Mouse (Mus musculus) cerebellum, adult 2 months (tissue): ENCODE measurements at regions not wholly inside any gene's neighbourhood (a gene's known extent, or its start where the extent isn't known, plus 50 kb on each side); places are given as distances from the start of the nearest gene placed in this dataset.

Experiments used
- DNase-seq, 2 experiments: peaks; one replicate each; pipeline ENCODE4 v3.0.0; 2021
- H3K27ac ChIP-seq: fragments of 200-500 bp; 2 replicates; pipeline ENCODE4 v1.5.1; 2012; ENCODE audit warnings: low read length, control low read depth, inconsistent platforms; ENCODE audit not compliant: insufficient read depth
- H3K27me3 ChIP-seq: fragments of 200-500 bp; 2 replicates; pipeline ENCODE4 v1.6.1; 2012; ENCODE audit warnings: inconsistent platforms, mild to moderate bottlenecking, low read length, moderate library complexity; ENCODE audit not compliant: control insufficient read depth, insufficient read depth
- H3K4me1 ChIP-seq: fragments of 200-500 bp; 2 replicates; pipeline ENCODE4 v1.6.1; 2011; ENCODE audit warnings: low read length; ENCODE audit not compliant: control insufficient read depth, insufficient read depth
- H3K4me3 ChIP-seq: fragments of 200-500 bp; replicated peaks from 2 replicates; pipeline ENCODE3; 2011; ENCODE audit warnings: mild to moderate bottlenecking, low read depth, low read length, control low read depth; ENCODE audit not compliant: insufficient read depth
- CTCF ChIP-seq: fragments of 200-500 bp; IDR thresholded peaks from 2 replicates; pipeline ENCODE4 v1.5.1; 2011; ENCODE audit warnings: low read depth, mild to moderate bottlenecking, control low read depth, low read length, moderate library complexity, borderline replicate concordance; ENCODE audit not compliant: insufficient read depth
- POLR2A ChIP-seq: fragments of 200-500 bp; IDR thresholded peaks from 2 replicates; pipeline ENCODE4 v1.6.1; 2011; ENCODE audit warnings: low read length, control low read depth, borderline replicate concordance; ENCODE audit not compliant: insufficient read depth
- WGBS: fragments of 180-500 bp; shearing (Covaris S2); methylation state at CpG from one replicate; pipeline ENCODE4 v1.1.7; 2018; 5-methylcytosine and 5-hydroxymethylcytosine counted together

DNA sequence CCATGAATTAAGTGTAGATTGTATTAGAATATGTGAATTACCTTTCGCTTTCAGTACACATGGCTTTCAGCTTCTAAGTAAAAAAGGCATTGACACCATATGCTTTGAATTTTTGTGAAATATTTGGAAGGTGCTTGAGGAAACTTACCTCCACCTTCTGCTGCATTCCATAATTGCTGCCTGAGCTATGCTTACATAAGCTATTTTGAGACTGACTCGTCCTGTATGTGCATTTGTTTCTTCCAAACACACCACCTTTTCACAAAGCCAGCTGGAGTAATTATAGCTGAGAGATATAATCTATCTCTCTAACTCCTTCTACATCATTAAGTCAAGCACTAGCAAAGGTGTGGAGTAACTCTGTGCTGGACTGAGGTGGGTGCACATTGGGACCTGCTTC is 224.0 kb upstream of the Pitrm1 start:
- 74% methylated on average over 2 of the region's 2 CpGs for WGBS
- no peaks in the 10 kb centered on the region for H3K27me3 ChIP-seq

DNA sequence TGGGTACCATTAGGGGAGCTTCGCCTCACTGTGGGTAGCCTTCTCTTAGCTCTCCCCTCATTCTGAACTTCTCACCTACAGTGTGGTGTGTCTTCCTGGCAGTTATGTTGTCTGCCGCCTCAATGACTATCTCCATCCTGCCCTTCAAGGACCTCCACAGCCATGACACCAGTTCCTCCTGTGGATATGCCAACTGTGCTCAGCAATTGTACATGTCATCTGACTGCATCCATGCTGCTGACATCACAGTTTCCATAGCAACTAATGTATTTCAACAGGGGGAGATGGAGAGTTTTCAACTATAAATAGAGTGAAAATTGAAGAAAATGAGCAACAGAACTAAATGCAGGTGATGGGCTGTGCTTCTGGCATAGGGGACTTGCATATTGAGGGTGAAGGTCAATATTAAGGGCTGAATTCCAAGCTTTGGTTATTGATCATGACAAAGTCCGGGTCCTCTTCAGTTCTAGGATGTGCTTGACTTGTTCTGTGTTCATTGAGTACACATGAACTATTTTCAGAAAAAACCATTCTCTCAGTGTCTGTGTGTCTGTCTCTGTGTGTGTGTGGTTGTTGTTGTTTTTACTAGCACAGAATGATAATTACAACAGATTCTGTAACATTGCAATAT is 217.5 kb upstream of the Pitrm1 start:
- no peak for DNase-seq
- 78% methylated on average over 3 of the region's 3 CpGs for WGBS
- no peak for TF ChIP-seq CTCF
- no peak for TF ChIP-seq POLR2A
- no peak overlapping the region for H3K4me3 ChIP-seq
- H3K27me3 ChIP-seq: no peaks in the 10 kb centered on the region
- no peaks in the 10 kb centered on the region for H3K4me1 ChIP-seq
- no peak overlapping the region for H3K27ac ChIP-seq

More for the DNA sequence above, 224.0 kb upstream of the Pitrm1 start:
- H3K4me1 ChIP-seq: no peaks in the 10 kb centered on the region
- H3K4me3 ChIP-seq: no peak overlapping the region
- H3K27ac ChIP-seq: no peak overlapping the region
- no peak for TF ChIP-seq CTCF
- TF ChIP-seq POLR2A: no peak
- DNase-seq: no peak

DNA sequence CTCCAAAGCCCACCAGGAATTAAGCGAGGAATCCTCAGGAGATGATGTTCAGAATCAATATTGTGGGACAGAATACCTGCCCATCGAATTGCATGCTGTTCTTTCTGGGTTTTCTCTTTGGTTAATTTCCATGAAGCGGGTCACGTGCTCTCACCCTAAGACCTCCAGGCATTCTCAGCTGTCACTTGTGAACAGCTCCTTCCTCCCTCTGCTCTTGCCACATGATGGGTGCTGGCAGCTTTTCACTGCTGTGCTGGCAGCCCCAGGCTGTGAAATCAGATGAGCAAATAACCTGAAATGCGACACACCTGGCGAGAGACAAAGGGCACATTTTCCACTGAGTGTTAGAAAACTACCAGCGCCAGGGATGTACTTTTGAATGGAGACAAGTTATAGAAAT is 207.8 kb upstream of the Pitrm1 start:
- Histone ChIP-seq H3K27ac (no peak overlapping the region), H3K4me1 (peaks cover 7% of the 10 kb centered on the region), H3K4me3 (no peak overlapping the region), H3K27me3 (no peaks in the 10 kb centered on the region)
- WGBS: 49% methylated on average over 7 of the region's 7 CpGs
- TF ChIP-seq CTCF (no peak), POLR2A (no peak)
- DNase-seq: peak in 1 of 2 experiments; percentile 26

DNA sequence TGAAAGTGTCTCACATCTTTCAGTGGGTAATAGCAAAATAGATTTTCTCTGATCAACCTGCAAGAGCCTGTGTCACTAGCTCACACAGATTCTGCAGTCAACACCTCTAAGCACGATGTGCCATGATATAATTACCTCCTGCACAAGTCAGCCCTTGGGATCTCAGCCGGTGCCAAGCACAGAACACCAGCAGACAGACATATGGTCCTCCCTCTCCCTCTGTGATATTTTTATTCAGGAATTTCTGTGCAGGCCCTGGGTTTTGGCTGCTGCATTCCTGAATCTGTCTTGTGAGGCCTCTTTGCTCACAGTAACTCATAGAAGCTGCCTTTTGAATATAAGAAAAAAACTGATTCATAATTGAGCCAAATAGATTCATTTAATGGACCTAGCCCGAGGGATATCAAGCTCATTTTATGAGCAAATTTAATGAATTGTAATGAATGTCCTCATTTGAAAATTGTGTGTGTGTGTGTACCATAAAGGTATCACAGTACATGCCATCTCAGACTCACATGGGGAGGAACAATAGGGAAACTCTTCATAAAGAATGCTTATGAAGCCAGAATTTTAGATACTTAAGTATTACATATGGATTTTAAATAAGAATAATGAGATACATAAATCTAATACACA is 206.7 kb upstream of the Pitrm1 start:
- WGBS: 12% methylated on average over 3 of the region's 3 CpGs
- Histone ChIP-seq H3K27ac (no peak overlapping the region), H3K4me1 (peaks cover 7% of the 10 kb centered on the region), H3K27me3 (no peaks in the 10 kb centered on the region), H3K4me3 (no peak overlapping the region)
- peak; percentile 26 to 59 for DNase-seq
- TF ChIP-seq POLR2A (no peak), CTCF (no peak)

DNA sequence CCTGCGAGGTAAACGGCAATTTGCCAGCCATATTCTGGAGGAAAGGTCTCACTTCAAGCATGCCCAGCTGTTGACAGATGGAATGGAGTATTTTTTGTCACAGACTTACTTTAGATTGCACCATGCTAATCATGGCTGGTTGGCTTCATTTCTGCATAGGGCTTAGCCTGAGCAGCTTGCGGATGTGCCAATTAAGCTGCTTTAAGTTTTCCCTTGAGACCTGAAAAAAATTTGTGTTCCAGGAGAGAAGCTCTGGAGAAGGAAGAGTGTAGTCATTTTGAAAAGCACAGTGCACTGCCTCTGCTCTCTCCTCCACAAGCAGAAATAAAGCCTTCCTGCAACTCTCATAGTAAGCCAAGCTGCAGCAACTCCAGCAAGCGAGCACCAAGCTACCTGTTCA is 182.8 kb upstream of the Pitrm1 start:
- H3K27me3 ChIP-seq: no peaks in the 10 kb centered on the region
- H3K4me3 ChIP-seq: no peak overlapping the region
- no peak overlapping the region for H3K27ac ChIP-seq
- 42% methylated on average over 4 of the region's 4 CpGs for WGBS
- TF ChIP-seq CTCF: no peak
- TF ChIP-seq POLR2A: no peak
- no peaks in the 10 kb centered on the region for H3K4me1 ChIP-seq
- no peak for DNase-seq

DNA sequence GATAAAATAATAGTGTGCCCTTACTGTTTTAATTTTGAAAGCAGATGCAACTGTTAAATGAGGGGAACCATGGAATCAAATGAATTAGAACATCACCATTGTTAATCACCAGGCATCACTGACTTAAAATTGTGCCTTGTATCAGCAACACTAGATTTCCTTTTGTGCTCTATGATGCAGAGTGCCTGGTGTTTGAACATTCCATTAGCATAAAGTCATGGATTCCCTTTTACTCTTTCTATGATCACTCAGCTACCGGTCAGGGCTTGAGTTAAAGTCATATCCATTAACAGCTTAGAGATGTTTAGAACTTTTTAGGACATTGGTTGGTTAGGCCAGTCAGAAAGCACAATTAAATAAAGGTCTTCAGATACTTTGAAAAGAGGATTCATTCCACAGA is 180.3 kb upstream of the Pitrm1 start:
- Histone ChIP-seq H3K27me3 (no peaks in the 10 kb centered on the region), H3K4me1 (no peaks in the 10 kb centered on the region), H3K27ac (no peak overlapping the region), H3K4me3 (no peak overlapping the region)
- no peak for DNase-seq
- TF ChIP-seq POLR2A (no peak), CTCF (no peak)
- WGBS: 96% methylated on average over 1 of the region's 1 CpGs

DNA sequence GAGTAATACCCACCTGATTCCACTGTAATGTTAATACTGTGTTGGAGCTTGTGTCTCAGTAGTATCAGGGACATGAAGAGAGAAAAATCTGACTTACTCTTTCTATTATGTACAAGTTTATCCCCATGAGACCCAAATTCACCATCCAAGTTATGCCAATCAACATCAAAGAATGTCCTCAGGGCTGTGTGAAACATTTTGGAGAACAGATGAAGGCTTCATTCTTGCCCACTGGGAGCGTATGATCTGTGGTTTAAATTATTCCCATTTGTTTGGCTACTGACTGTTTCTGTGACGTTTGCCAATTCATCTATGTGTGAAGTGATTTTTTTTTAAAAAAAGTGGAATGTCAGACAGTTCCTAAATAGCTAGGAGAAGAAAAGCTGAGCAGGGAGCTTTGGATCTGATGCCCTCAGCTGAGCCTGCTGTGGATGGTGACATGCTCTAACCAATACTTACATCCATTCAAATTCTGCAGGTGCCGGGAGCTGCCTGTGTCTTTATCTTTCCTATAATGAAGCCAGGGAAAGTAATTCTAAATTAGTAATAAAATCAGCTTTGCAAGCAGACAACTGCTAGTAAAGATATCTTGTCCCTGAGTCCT is 173.3 kb upstream of the Pitrm1 start:
- Histone ChIP-seq H3K27me3 (no peaks in the 10 kb centered on the region), H3K4me3 (no peak overlapping the region), H3K4me1 (no peaks in the 10 kb centered on the region), H3K27ac (no peak overlapping the region)
- 28% methylated on average over 3 of the region's 3 CpGs for WGBS
- no peak for TF ChIP-seq POLR2A
- no peak for TF ChIP-seq CTCF
- DNase-seq: no peak

DNA sequence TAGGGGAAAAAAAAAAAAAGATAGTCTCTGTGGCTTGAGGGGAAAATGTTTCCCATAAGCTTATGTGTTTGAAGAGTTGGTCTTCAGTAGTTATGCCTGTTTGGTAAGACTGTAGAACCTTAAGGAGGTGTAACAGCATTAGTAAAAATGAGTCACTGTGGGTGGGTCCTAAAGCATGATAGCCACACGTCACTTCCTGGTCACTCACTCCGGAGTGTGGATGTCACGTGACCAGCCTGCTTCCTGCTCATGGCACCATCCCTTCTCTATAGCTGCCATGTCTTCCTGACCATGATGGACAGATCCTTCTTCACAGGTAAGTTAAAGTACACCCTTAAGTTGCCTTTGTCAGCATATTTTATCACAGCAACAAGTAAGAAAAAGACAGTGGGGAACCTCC is 170.0 kb upstream of the Pitrm1 start:
- Histone ChIP-seq H3K4me1 (no peaks in the 10 kb centered on the region), H3K4me3 (no peak overlapping the region), H3K27ac (no peak overlapping the region), H3K27me3 (no peaks in the 10 kb centered on the region)
- TF ChIP-seq POLR2A: no peak
- DNase-seq: no peak
- 88% methylated on average over 3 of the region's 3 CpGs for WGBS
